Mouse (Mus musculus): ENCODE measurements around the gene Hbs1l. TPM values are rescaled to one million over a fixed set of nuclear protein-coding genes. Genes with fewer than 3 reads are reported as not detected.

The Hbs1l gene
- polyA plus RNA-seq, 1 experiment from 2014 or later, result 67.1 TPM

DNA sequence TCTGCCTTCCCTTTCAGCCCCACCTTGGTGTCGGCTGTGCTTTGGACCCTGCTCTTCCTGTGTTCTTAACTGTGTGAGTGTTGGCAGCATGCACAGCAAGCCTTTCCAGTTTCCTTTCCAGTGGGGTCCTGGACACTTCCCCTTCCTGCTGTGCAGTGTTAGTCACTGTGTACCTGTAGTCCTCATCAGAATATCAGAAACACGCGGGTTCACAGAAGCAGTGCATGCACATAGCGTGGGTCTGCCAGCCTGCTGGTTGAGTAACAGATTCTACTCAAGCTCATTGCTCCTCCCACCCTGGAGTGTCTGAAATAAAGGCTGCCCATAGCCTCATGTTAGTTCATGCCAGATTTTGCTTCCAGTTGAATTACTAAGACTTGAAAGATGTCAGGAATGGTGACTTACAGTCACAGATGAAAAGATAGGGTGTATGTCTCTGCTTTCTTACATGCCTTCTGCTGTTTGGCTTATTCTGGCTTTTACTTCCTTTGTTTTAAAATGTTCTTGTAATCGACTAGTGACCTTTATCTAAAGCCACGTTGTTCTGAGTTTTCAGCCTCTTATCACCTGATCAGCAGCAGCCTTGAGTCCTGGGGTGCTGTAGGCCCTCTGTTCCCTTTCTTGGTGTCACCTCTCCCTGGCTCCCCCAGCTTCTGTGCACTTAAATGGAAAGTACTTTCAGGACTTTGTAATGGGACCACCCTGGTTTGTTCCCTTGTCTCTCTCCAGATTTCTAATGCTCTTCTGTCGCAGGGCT, 38.7 kb downstream of the Hbs1l start:
- Histone ChIP-seq H3K4me1 (ENCODE audit: control insufficient read depth in 2 of 2, insufficient read depth in 2 of 2, low read length in 2 of 2) (no peaks in the 10 kb centered on the region; a peak in 1 of 4 replicates), H3K27me3 (ENCODE audit: control insufficient read depth, insufficient read depth, low read length) (no peaks in the 10 kb centered on the region), H3K27ac (replicated peaks in 1 of 2; ENCODE audit: control insufficient read depth in 1 of 2, insufficient read depth in 1 of 2, low read depth in 2 of 2, low read length in 2 of 2) (0 out of 4 replicates have a peak overlapping the region, but pooled peaks of 1 of the 2 experiments have one; percentile 4), H3K36me3 (ENCODE audit: control insufficient read depth, insufficient read depth, low read length) (peaks cover 23% of the 10 kb centered on the region), H3K9ac (ENCODE audit: low read length) (no peak overlapping the region), H3K9me3 (ENCODE audit: control insufficient read depth, low read length) (peaks cover 6% of the 10 kb centered on the region; the same call in 1 of the 2 replicates), H3K4me2 (ENCODE audit: low read length) (no peak overlapping the region), H3K4me3 (ENCODE audit: control insufficient read depth in 1 of 2, insufficient read depth in 1 of 2, low read depth in 1 of 2, low read length in 2 of 2) (no peak overlapping the region)
- 54% methylated on average over 7 of the region's 7 CpGs for WGBS
- 0 out of 2 replicates have a peak, but pooled peaks have one; percentile 21 for ATAC-seq (ENCODE audit: insufficient number of reproducible peaks, insufficient read depth, low FRiP score, low read depth)

DNA sequence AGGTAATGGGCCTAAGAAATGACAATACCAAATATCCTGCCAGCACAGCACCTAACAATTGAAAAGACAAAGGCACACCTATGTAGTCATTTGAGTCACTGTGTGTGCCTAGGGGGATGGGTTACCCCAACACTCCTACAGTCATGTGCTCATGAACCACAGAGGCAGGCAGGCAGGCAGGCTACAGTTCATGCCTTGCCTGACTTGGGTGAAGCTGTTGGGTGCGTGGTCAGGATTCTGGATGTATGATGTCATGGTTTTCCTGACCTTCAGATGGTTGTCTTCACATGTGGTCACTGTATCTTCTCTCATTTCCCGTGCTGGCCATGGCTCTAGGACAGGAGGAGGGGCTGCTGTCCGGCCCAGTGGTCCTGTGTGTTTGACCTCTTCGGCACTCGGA, 39.8 kb downstream of the Hbs1l start:
- WGBS, result 84% methylated on average over 5 of the region's 5 CpGs
- Histone ChIP-seq H3K4me2 (ENCODE audit: low read length) (no peak overlapping the region), H3K27ac (replicated peaks in 1 of 2; ENCODE audit: control insufficient read depth in 1 of 2, insufficient read depth in 1 of 2, low read depth in 2 of 2, low read length in 2 of 2) (no peak overlapping the region), H3K4me3 (ENCODE audit: control insufficient read depth in 1 of 2, insufficient read depth in 1 of 2, low read depth in 1 of 2, low read length in 2 of 2) (no peak overlapping the region), H3K36me3 (ENCODE audit: control insufficient read depth, insufficient read depth, low read length) (peaks cover 26% of the 10 kb centered on the region), H3K4me1 (ENCODE audit: control insufficient read depth in 2 of 2, insufficient read depth in 2 of 2, low read length in 2 of 2) (no peaks in the 10 kb centered on the region; a peak in 1 of 4 replicates), H3K9ac (ENCODE audit: low read length) (no peak overlapping the region), H3K9me3 (ENCODE audit: control insufficient read depth, low read length) (peaks cover 6% of the 10 kb centered on the region; the same call in 1 of the 2 replicates), H3K27me3 (ENCODE audit: control insufficient read depth, insufficient read depth, low read length) (no peaks in the 10 kb centered on the region)
- ATAC-seq (ENCODE audit: insufficient number of reproducible peaks, insufficient read depth, low FRiP score, low read depth), result no peak

GRCm38 (mm10) chr10:21337191-21337590, 41.4 kb downstream of the Hbs1l start:
- no peak overlapping the region for H3K4me2 ChIP-seq (ENCODE audit: low read length)
- H3K27ac ChIP-seq (replicated peaks in 1 of 2; ENCODE audit: control insufficient read depth in 1 of 2, insufficient read depth in 1 of 2, low read depth in 2 of 2, low read length in 2 of 2), result no peak overlapping the region
- H3K27me3 ChIP-seq (ENCODE audit: control insufficient read depth, insufficient read depth, low read length), result no peaks in the 10 kb centered on the region
- H3K4me3 ChIP-seq (ENCODE audit: control insufficient read depth in 1 of 2, insufficient read depth in 1 of 2, low read depth in 1 of 2, low read length in 2 of 2), result no peak overlapping the region
- no peak overlapping the region for H3K9ac ChIP-seq (ENCODE audit: low read length)
- no peak for ATAC-seq (ENCODE audit: insufficient number of reproducible peaks, insufficient read depth, low FRiP score, low read depth)
- peaks cover 33% of the 10 kb centered on the region for H3K36me3 ChIP-seq (ENCODE audit: control insufficient read depth, insufficient read depth, low read length)
- WGBS, result 66% methylated on average over 2 of the region's 2 CpGs
- peaks cover 6% of the 10 kb centered on the region; the same call in 1 of the 2 replicates for H3K9me3 ChIP-seq (ENCODE audit: control insufficient read depth, low read length)
- no peaks in the 10 kb centered on the region; a peak in 1 of 4 replicates for H3K4me1 ChIP-seq (ENCODE audit: control insufficient read depth in 2 of 2, insufficient read depth in 2 of 2, low read length in 2 of 2)

- ATAC-seq (ENCODE audit: insufficient number of reproducible peaks, insufficient read depth, low FRiP score, low read depth), result no peak
- no peaks in the 10 kb centered on the region for H3K27me3 ChIP-seq (ENCODE audit: control insufficient read depth, insufficient read depth, low read length)
- 89% methylated on average over 14 of the region's 14 CpGs for WGBS
- H3K36me3 ChIP-seq (ENCODE audit: control insufficient read depth, insufficient read depth, low read length), result peaks cover 70% of the 10 kb centered on the region
- H3K4me1 ChIP-seq (ENCODE audit: control insufficient read depth in 2 of 2, insufficient read depth in 2 of 2, low read length in 2 of 2), result no peaks in the 10 kb centered on the region
- H3K4me3 ChIP-seq (ENCODE audit: control insufficient read depth in 1 of 2, insufficient read depth in 1 of 2, low read depth in 1 of 2, low read length in 2 of 2), result no peak overlapping the region
- no peak overlapping the region for H3K27ac ChIP-seq (replicated peaks in 1 of 2; ENCODE audit: control insufficient read depth in 1 of 2, insufficient read depth in 1 of 2, low read depth in 2 of 2, low read length in 2 of 2)
- H3K9ac ChIP-seq (ENCODE audit: low read length), result no peak overlapping the region
- peaks cover 6% of the 10 kb centered on the region; the same call in 1 of the 2 replicates for H3K9me3 ChIP-seq (ENCODE audit: control insufficient read depth, low read length)
- H3K4me2 ChIP-seq (ENCODE audit: low read length), result no peak overlapping the region
These were observed 45.9 kb downstream of the Hbs1l start for GRCm38 (mm10) chr10:21341706-21342105.

GRCm38 (mm10) chr10:21342331-21343005, 46.7 kb downstream of the Hbs1l start:
- H3K4me1 ChIP-seq (ENCODE audit: control insufficient read depth in 2 of 2, insufficient read depth in 2 of 2, low read length in 2 of 2), result no peaks in the 10 kb centered on the region
- no peak overlapping the region for H3K4me2 ChIP-seq (ENCODE audit: low read length)
- no peak overlapping the region for H3K4me3 ChIP-seq (ENCODE audit: control insufficient read depth in 1 of 2, insufficient read depth in 1 of 2, low read depth in 1 of 2, low read length in 2 of 2)
- no peaks in the 10 kb centered on the region for H3K27me3 ChIP-seq (ENCODE audit: control insufficient read depth, insufficient read depth, low read length)
- 93% methylated on average over 11 of the region's 11 CpGs for WGBS
- no peak overlapping the region for H3K27ac ChIP-seq (replicated peaks in 1 of 2; ENCODE audit: control insufficient read depth in 1 of 2, insufficient read depth in 1 of 2, low read depth in 2 of 2, low read length in 2 of 2)
- peaks cover 70% of the 10 kb centered on the region for H3K36me3 ChIP-seq (ENCODE audit: control insufficient read depth, insufficient read depth, low read length)
- no peak overlapping the region for H3K9ac ChIP-seq (ENCODE audit: low read length)
- no peak for ATAC-seq (ENCODE audit: insufficient number of reproducible peaks, insufficient read depth, low FRiP score, low read depth)
- H3K9me3 ChIP-seq (ENCODE audit: control insufficient read depth, low read length), result no peaks in the 10 kb centered on the region

GRCm38 (mm10) chr10:21347332-21347731, 51.6 kb downstream of the Hbs1l start:
- no peak for ATAC-seq (ENCODE audit: insufficient number of reproducible peaks, insufficient read depth, low FRiP score, low read depth)
- no peaks in the 10 kb centered on the region for H3K4me1 ChIP-seq (ENCODE audit: control insufficient read depth in 2 of 2, insufficient read depth in 2 of 2, low read length in 2 of 2)
- WGBS, result 97% methylated on average over 4 of the region's 4 CpGs
- no peak overlapping the region for H3K9ac ChIP-seq (ENCODE audit: low read length)
- H3K36me3 ChIP-seq (ENCODE audit: control insufficient read depth, insufficient read depth, low read length), result peaks cover 82% of the 10 kb centered on the region
- no peaks in the 10 kb centered on the region for H3K27me3 ChIP-seq (ENCODE audit: control insufficient read depth, insufficient read depth, low read length)
- H3K9me3 ChIP-seq (ENCODE audit: control insufficient read depth, low read length), result no peaks in the 10 kb centered on the region
- H3K4me2 ChIP-seq (ENCODE audit: low read length), result no peak overlapping the region
- no peak overlapping the region for H3K27ac ChIP-seq (replicated peaks in 1 of 2; ENCODE audit: control insufficient read depth in 1 of 2, insufficient read depth in 1 of 2, low read depth in 2 of 2, low read length in 2 of 2)
- H3K4me3 ChIP-seq (ENCODE audit: control insufficient read depth in 1 of 2, insufficient read depth in 1 of 2, low read depth in 1 of 2, low read length in 2 of 2), result no peak overlapping the region

- H3K4me1 ChIP-seq (ENCODE audit: control insufficient read depth in 2 of 2, insufficient read depth in 2 of 2, low read length in 2 of 2), result no peaks in the 10 kb centered on the region
- H3K36me3 ChIP-seq (ENCODE audit: control insufficient read depth, insufficient read depth, low read length), result peaks cover 75% of the 10 kb centered on the region
- no peak for ATAC-seq (ENCODE audit: insufficient number of reproducible peaks, insufficient read depth, low FRiP score, low read depth)
- no peak overlapping the region for H3K4me2 ChIP-seq (ENCODE audit: low read length)
- H3K9me3 ChIP-seq (ENCODE audit: control insufficient read depth, low read length), result no peaks in the 10 kb centered on the region
- WGBS, result 85% methylated on average over 5 of the region's 5 CpGs
- no peak overlapping the region for H3K4me3 ChIP-seq (ENCODE audit: control insufficient read depth in 1 of 2, insufficient read depth in 1 of 2, low read depth in 1 of 2, low read length in 2 of 2)
- no peaks in the 10 kb centered on the region for H3K27me3 ChIP-seq (ENCODE audit: control insufficient read depth, insufficient read depth, low read length)
- H3K9ac ChIP-seq (ENCODE audit: low read length), result no peak overlapping the region
- no peak overlapping the region for H3K27ac ChIP-seq (replicated peaks in 1 of 2; ENCODE audit: control insufficient read depth in 1 of 2, insufficient read depth in 1 of 2, low read depth in 2 of 2, low read length in 2 of 2)
These were observed 53.7 kb downstream of the Hbs1l start for GRCm38 (mm10) chr10:21349449-21349848.
